Comparison of ENCODE assay signal across 1 mouse cellular context in genomic region chr1:133025051-133025795, GRCm38 (mm10).
A peak's percentile ranks its signal among the peaks of the same experiment; 100 is the strongest.
TF ChIP-seq lines count a peak whose summit lies in the region.

No protein-coding gene starts in this region.

TF ChIP-seq in CH12.LX, 34 proteins besides CTCF, POLR2A, EP300 and RAD21 (continued from another document):
- TF ChIP-seq MEF2A (IDR thresholded peaks at IDR 0.05; ENCODE audit: borderline replicate concordance, low read depth, low read length) (no peak; the same call in none of the 2 replicates), TBP (conservative IDR thresholded peaks at IDR 0.05; ENCODE audit: low read depth, low read length) (peak; percentile 91), ZNF384 (IDR thresholded peaks at IDR 0.05; ENCODE audit: low read depth, low read length) (no peak), MAZ (IDR thresholded peaks at IDR 0.05; ENCODE audit: low read depth, low read length) (peak; percentile 90), ZKSCAN1 (IDR thresholded peaks at IDR 0.05; ENCODE audit: borderline replicate concordance, low read depth, low read length) (no peak; the same call in 1 of the 2 replicates), RCOR1 (conservative IDR thresholded peaks at IDR 0.05; ENCODE audit: low read depth, low read length) (peak; percentile 56; the same call in 1 of the 2 replicates), JUND (conservative IDR thresholded peaks at IDR 0.05; ENCODE audit: low read depth, low read length) (no peak), KAT2A (IDR thresholded peaks at IDR 0.05; ENCODE audit: insufficient replicate concordance, low read length) (peak; percentile 84), ZMIZ1 (IDR thresholded peaks at IDR 0.05; ENCODE audit: low read depth, low read length) (peak; percentile 88), MXI1 (IDR thresholded peaks at IDR 0.05; ENCODE audit: low read depth, low read length) (no peak), E2F4 (IDR thresholded peaks at IDR 0.05; ENCODE audit: insufficient replicate concordance, low read depth, low read length) (no peak), GABPA (IDR thresholded peaks at IDR 0.05; ENCODE audit: insufficient replicate concordance, low read depth, low read length) (peak; percentile 69), TCF12 (IDR thresholded peaks at IDR 0.05; ENCODE audit: low read depth, low read length) (peak; percentile 91), ZC3H11A (IDR thresholded peaks at IDR 0.05; ENCODE audit: low read depth, low read length) (no peak), HCFC1 (IDR thresholded peaks at IDR 0.05; ENCODE audit: low read depth, low read length) (peak; percentile 82), CHD2 (IDR thresholded peaks at IDR 0.05; ENCODE audit: low read length) (peak; percentile 95), PAX5 (IDR thresholded peaks at IDR 0.05; ENCODE audit: low read length) (no peak), IRF4 (IDR thresholded peaks at IDR 0.05; ENCODE audit: low read depth, low read length) (peak; percentile 63), ELF1 (IDR thresholded peaks at IDR 0.05; ENCODE audit: low read depth, low read length) (peak; percentile 94), CHD1 (IDR thresholded peaks at IDR 0.05; ENCODE audit: low read depth, low read length) (no peak; the same call in 1 of the 2 replicates), BHLHE40 (IDR thresholded peaks at IDR 0.05; ENCODE audit: low read depth, low read length) (no peak; the same call in 1 of the 2 replicates), SIN3A (IDR thresholded peaks at IDR 0.05; ENCODE audit: low read length) (peak; percentile 95), ETS1 (conservative IDR thresholded peaks at IDR 0.05; ENCODE audit: low read depth, low read length) (peak; percentile 41; the same call in 1 of the 2 replicates), UBTF (IDR thresholded peaks at IDR 0.05; ENCODE audit: low read depth, low read length) (0 out of 2 replicates have a peak, but pooled peaks have one; percentile 73), NELFE (IDR thresholded peaks at IDR 0.05; ENCODE audit: low read depth, low read length) (peak; percentile 79), MYC (IDR thresholded peaks at IDR 0.05; ENCODE audit: low read depth, low read length) (peak; percentile 77), USF1 (IDR thresholded peaks at IDR 0.05; ENCODE audit: low read depth, low read length) (no peak), POLR2AphosphoS2 (IDR thresholded peaks at IDR 0.05; ENCODE audit: low read depth, low read length) (0 out of 2 replicates have a peak, but pooled peaks have one; percentile 66)
